Mouse (Mus musculus) megakaryocyte, embryonic 14.5 days (primary cell): ENCODE measurements around the gene Psmc5.

ENCODE experiments used
- FLI1 ChIP-seq: IDR thresholded peaks from 2 replicates; pipeline ENCODE4 v1.6.1; 2012; ENCODE audit warnings: low read length, inconsistent platforms, mixed read lengths
- GATA1 ChIP-seq: IDR thresholded peaks from 3 replicates; pipeline ENCODE4 v1.6.1; 2012; ENCODE audit warnings: mixed read lengths, low read length, inconsistent platforms, borderline replicate concordance

- TF ChIP-seq GATA1 (no peak), FLI1 (no peak)
Observed at GRCm38 (mm10) chr11:106301765-106302164, 45.8 kb downstream of the Psmc5 start, which contains the start of gene Gh.
